Mouse (Mus musculus) cerebellum, adult 11-12 months (tissue): ENCODE results near the gene Armh1.
"Not testable (repeated sequence)": the region's sequence is repeated elsewhere in the genome, so short reads cannot be mapped to it uniquely, and the experiment has no call there.

Source experiments
- DNase-seq: peaks from one replicate; pipeline ENCODE4 v3.0.0; 2022

Armh1 gene

GRCm38 (mm10) chr4:117220741-117221515, 31.0 kb downstream of the Armh1 start:
- DNase-seq, result no peak

- DNase-seq, result no peak
These were observed 33.3 kb downstream of the Armh1 start for GRCm38 (mm10) chr4:117218517-117219219.

GRCm38 (mm10) chr4:117217029-117217428, 34.9 kb downstream of the Armh1 start:
- DNase-seq, result no peak

- no peak for DNase-seq
These were observed 37.7 kb downstream of the Armh1 start for GRCm38 (mm10) chr4:117214250-117214649.

- DNase-seq, result no peak
These were observed 41.5 kb downstream of the Armh1 start for GRCm38 (mm10) chr4:117210147-117211074.

GRCm38 (mm10) chr4:117209592-117209991, 42.3 kb downstream of the Armh1 start:
- DNase-seq, result no peak

GRCm38 (mm10) chr4:117202992-117203354, 49.0 kb downstream of the Armh1 start:
- no peak for DNase-seq

- DNase-seq, result no peak
These were observed 49.6 kb downstream of the Armh1 start for GRCm38 (mm10) chr4:117202046-117202991.

GRCm38 (mm10) chr4:117191804-117192203, 60.1 kb downstream of the Armh1 start:
- no peak for DNase-seq

GRCm38 (mm10) chr4:117190660-117191059, 61.3 kb downstream of the Armh1 start:
- DNase-seq, result no peak

GRCm38 (mm10) chr4:117189856-117190543, 61.9 kb downstream of the Armh1 start:
- no peak for DNase-seq

- DNase-seq, result peak; percentile 65
These were observed 62.5 kb downstream of the Armh1 start for GRCm38 (mm10) chr4:117189382-117189855.

GRCm38 (mm10) chr4:117188969-117189368, 63.0 kb downstream of the Armh1 start:
- DNase-seq, result no peak

GRCm38 (mm10) chr4:117182759-117183096, 69.2 kb downstream of the Armh1 start:
- not testable (repeated sequence) for DNase-seq

GRCm38 (mm10) chr4:117181863-117182758, 69.8 kb downstream of the Armh1 start, which contains the start of gene Kif2c:
Kif2c (minus strand) TSS chr4:117182639.
- DNase-seq, result peak; percentile 85

- DNase-seq, result no peak
These were observed 82.0 kb downstream of the Armh1 start for GRCm38 (mm10) chr4:117169936-117170335.
